ENCODE assay signal across 17 mouse cellular contexts in the genomic region with DNA sequence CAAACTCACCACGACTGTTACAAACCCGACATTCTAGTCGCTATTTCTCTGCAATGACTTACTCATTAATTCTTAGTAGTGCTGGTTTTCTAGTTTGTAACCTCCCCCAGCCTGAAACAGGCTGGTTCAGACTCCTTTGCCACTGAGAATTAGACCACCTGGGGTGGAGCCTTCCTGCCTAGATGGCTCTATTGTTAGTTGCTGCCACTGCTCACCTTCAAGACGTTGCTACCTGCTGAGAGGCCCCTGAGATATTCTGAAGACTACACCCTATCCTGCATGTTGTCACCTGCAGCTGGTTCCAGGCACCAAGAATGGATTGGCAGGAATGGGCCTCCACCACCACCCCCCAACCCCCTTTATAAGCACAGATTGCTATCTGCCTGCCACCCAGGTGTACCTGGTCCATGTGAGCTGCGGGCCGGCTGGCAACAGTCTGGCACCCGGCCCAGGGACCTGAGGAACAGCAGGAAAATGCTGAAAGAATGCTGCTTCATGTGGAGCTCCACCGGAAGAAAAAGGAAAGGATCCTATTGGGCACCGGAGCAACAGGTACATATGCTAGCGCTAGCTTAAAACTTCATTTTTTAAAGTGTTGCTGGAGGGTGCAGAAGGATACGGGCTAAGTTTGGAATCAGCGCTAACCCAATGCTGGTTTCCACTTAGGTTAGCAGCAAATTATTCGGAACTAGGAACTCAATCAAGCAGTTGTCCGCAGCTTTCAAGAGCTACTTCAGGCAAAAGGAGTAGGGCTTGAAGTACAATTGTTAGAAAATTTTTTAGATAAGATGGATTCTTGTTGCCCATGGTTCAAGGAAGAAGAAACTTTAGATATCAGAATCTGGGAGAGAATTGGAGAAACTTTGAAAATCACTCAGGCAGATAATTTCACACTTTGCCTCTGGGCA.
DNase-seq lines count a peak whose midpoint lies in the region; ATAC-seq and TF ChIP-seq lines count a peak whose summit lies in the region.
"Had no signal": no experiment of that assay in that cellular context is flagged by ENCODE, and none has a peak within 500 bp of the region (broad histone marks: within the 10 kb centered on the region; RNA-seq: fewer than 3 reads in every experiment).

No protein-coding gene starts in this region.

- TF ChIP-seq CTCF in midbrain, postnatal 0 days (IDR thresholded peaks at IDR 0.05), result no peak

- H3K9me3 ChIP-seq in kidney, embryonic 15.5 days (replicated peaks), result 0 out of 2 replicates have a peak, but pooled peaks cover 4% of the 10 kb centered on the region
- H3K9me3 ChIP-seq in lung, embryonic 15.5 days, result no peaks in the 10 kb centered on the region
- no peaks in the 10 kb centered on the region for H3K9me3 ChIP-seq in midbrain, postnatal 0 days (ENCODE audit: low read length)
- no peaks in the 10 kb centered on the region for H3K9me3 ChIP-seq in midbrain, embryonic 16.5 days (replicated peaks; ENCODE audit: control insufficient read depth, low read length, poor library complexity, severe bottlenecking)
- H3K9me3 ChIP-seq: embryonic facial prominence, embryonic 13.5 days; limb, embryonic 13.5 days had no signal

- H3K27ac ChIP-seq in kidney, embryonic 15.5 days, result peak overlapping the region; percentile 57; the same call in 1 of the 2 replicates
- peak overlapping the region; percentile 71 for H3K27ac ChIP-seq in lung, embryonic 15.5 days
- no peak overlapping the region for H3K27ac ChIP-seq in midbrain, postnatal 0 days (ENCODE audit: low read depth, low read length)
- H3K27ac ChIP-seq in midbrain, embryonic 16.5 days (ENCODE audit: low read length), result no peak overlapping the region
- H3K27ac ChIP-seq: embryonic facial prominence, embryonic 13.5 days; hindbrain, embryonic 10.5 days; layer of hippocampus, adult 2 months; limb, embryonic 13.5 days had no signal

- no peaks in the 10 kb centered on the region for H3K36me3 ChIP-seq in kidney, embryonic 15.5 days
- H3K36me3 ChIP-seq in lung, embryonic 15.5 days, result no peaks in the 10 kb centered on the region
- no peaks in the 10 kb centered on the region for H3K36me3 ChIP-seq in midbrain, postnatal 0 days (ENCODE audit: insufficient read depth, low read length)
- no peaks in the 10 kb centered on the region for H3K36me3 ChIP-seq in midbrain, embryonic 16.5 days (ENCODE audit: control insufficient read depth, insufficient read depth, low read length)
- H3K36me3 ChIP-seq: embryonic facial prominence, embryonic 13.5 days; hindbrain, embryonic 10.5 days; limb, embryonic 13.5 days had no signal

- no peak overlapping the region for H3K4me3 ChIP-seq in kidney, embryonic 15.5 days (replicated peaks)
- H3K4me3 ChIP-seq in lung, embryonic 15.5 days, result no peak overlapping the region
- H3K4me3 ChIP-seq in midbrain, postnatal 0 days (ENCODE audit: low read depth, low read length), result no peak overlapping the region
- H3K4me3 ChIP-seq in midbrain, embryonic 16.5 days (ENCODE audit: low read depth, low read length), result no peak overlapping the region
- H3K4me3 ChIP-seq: embryonic facial prominence, embryonic 13.5 days; hindbrain, embryonic 10.5 days; layer of hippocampus, adult 2 months; limb, embryonic 13.5 days; myocyte had no signal

- no peak overlapping the region for H3K9ac ChIP-seq in kidney, embryonic 15.5 days
- no peak overlapping the region for H3K9ac ChIP-seq in lung, embryonic 15.5 days
- no peak overlapping the region for H3K9ac ChIP-seq in midbrain, postnatal 0 days (replicated peaks; ENCODE audit: low read length, poor library complexity, severe bottlenecking)
- H3K9ac ChIP-seq in midbrain, embryonic 16.5 days (ENCODE audit: low read depth, low read length), result no peak overlapping the region
- H3K9ac ChIP-seq: embryonic facial prominence, embryonic 13.5 days; limb, embryonic 13.5 days had no signal

- WGBS in kidney, embryonic 15.5 days, result 80% methylated on average over 14 of the region's 14 CpGs
- WGBS in lung, embryonic 15.5 days, result 63% methylated on average over 14 of the region's 14 CpGs
- 84% methylated on average over 14 of the region's 14 CpGs for WGBS in midbrain, postnatal 0 days
- WGBS in midbrain, embryonic 16.5 days, result 84% methylated on average over 14 of the region's 14 CpGs

- H3K4me2 ChIP-seq in kidney, embryonic 15.5 days, result no peak overlapping the region
- H3K4me2 ChIP-seq in lung, embryonic 15.5 days, result peak overlapping the region; percentile 31
- no peak overlapping the region for H3K4me2 ChIP-seq in midbrain, postnatal 0 days (ENCODE audit: low read depth, low read length, poor library complexity, severe bottlenecking)
- no peak overlapping the region for H3K4me2 ChIP-seq in midbrain, embryonic 16.5 days (ENCODE audit: low read length)
- H3K4me2 ChIP-seq: embryonic facial prominence, embryonic 13.5 days; limb, embryonic 13.5 days; midbrain, embryonic 11.5 days had no signal

- ATAC-seq in kidney, embryonic 15.5 days (replicated peaks; ENCODE audit: low FRiP score), result no peak
- peak; percentile 72 for ATAC-seq in lung, embryonic 15.5 days (ENCODE audit: borderline replicate concordance, extremely low read depth, low FRiP score, low TSS enrichment)
- no peak for ATAC-seq in midbrain, postnatal 0 days (ENCODE audit: low FRiP score)
- ATAC-seq in midbrain, embryonic 16.5 days, result no peak
- ATAC-seq: inflammation-experienced regulatory T-cells, adult 6 months had no signal

- H3K27me3 ChIP-seq in kidney, embryonic 15.5 days, result no peaks in the 10 kb centered on the region
- no peaks in the 10 kb centered on the region for H3K27me3 ChIP-seq in lung, embryonic 15.5 days
- H3K27me3 ChIP-seq in midbrain, postnatal 0 days (ENCODE audit: insufficient read depth, low read length), result no peaks in the 10 kb centered on the region
- H3K27me3 ChIP-seq in midbrain, embryonic 16.5 days (ENCODE audit: control insufficient read depth, insufficient read depth, low read depth, low read length), result no peaks in the 10 kb centered on the region
- H3K27me3 ChIP-seq: embryonic facial prominence, embryonic 13.5 days; limb, embryonic 13.5 days had no signal

- peak; percentile 66 for DNase-seq in urinary bladder, postnatal 14 days (ENCODE audit: low spot score)
- DNase-seq in urinary bladder, adult 2 months (ENCODE audit: low spot score), result no peak
- peak; percentile 15 for DNase-seq in testis, postnatal 14 days (ENCODE audit: low spot score)
- DNase-seq in Muller cell, postnatal 12 days (ENCODE audit: inconsistent ontology term), result no peak
- no peak for DNase-seq in midbrain, postnatal 0 days (ENCODE audit: low spot score)
- DNase-seq: cerebellum, adult 11-12 months; right cerebral cortex, postnatal 14 days had no signal

- 0 out of 2 replicates have a peak, but pooled peaks cover 7% of the 10 kb centered on the region for H3K4me1 ChIP-seq in kidney, embryonic 15.5 days
- no peaks in the 10 kb centered on the region for H3K4me1 ChIP-seq in lung, embryonic 15.5 days
- H3K4me1 ChIP-seq in midbrain, postnatal 0 days (ENCODE audit: insufficient read depth, low read length), result no peaks in the 10 kb centered on the region
- no peaks in the 10 kb centered on the region for H3K4me1 ChIP-seq in midbrain, embryonic 16.5 days (ENCODE audit: control insufficient read depth, insufficient read depth, low read length)
- H3K4me1 ChIP-seq: embryonic facial prominence, embryonic 13.5 days; hindbrain, embryonic 10.5 days; limb, embryonic 13.5 days had no signal

Comparison
In these comparisons a context has a peak if more than half of its experiments do, and no peak if none do; other contexts are left out.
1. DNase-seq: peak in urinary bladder, postnatal 14 days (single experiment) and testis, postnatal 14 days (single experiment); none in urinary bladder, adult 2 months (single experiment), Muller cell, postnatal 12 days (single experiment) and midbrain, postnatal 0 days (single experiment).
2. H3K27ac ChIP-seq: peak in kidney, embryonic 15.5 days (single experiment) and lung, embryonic 15.5 days (single experiment); none in midbrain, postnatal 0 days (single experiment) and midbrain, embryonic 16.5 days (single experiment).